Mouse (Mus musculus) layer of hippocampus, adult 9-10 months (tissue): ENCODE data around the gene Erc2.
A peak's percentile ranks its signal among the peaks of the same experiment; 100 is the strongest.

ENCODE experiments used
- DNase-seq: peaks from one replicate; pipeline ENCODE4 v3.0.0; 2022; ENCODE audit warnings: low spot score

The Erc2 gene

DNA sequence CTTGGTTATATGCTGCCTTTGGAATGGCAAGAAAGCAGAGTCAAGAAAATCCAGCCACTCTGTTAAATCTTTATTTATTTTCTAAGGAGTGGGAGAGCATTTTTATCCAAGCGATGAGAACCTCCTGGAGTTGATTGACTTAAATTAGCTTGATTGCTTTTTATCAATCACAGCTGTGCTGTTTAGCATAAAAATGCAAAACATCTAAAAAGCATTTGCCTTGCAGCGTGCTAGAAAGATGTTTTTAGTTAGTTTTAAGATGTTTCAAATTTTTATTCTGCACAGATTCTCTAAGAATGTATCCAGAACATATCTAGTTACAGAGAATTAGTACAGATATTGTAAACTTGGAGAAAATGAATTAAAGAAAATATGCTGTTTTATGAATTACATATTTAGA is 315.7 kb downstream of the Erc2 start:
- DNase-seq = no peak

DNA sequence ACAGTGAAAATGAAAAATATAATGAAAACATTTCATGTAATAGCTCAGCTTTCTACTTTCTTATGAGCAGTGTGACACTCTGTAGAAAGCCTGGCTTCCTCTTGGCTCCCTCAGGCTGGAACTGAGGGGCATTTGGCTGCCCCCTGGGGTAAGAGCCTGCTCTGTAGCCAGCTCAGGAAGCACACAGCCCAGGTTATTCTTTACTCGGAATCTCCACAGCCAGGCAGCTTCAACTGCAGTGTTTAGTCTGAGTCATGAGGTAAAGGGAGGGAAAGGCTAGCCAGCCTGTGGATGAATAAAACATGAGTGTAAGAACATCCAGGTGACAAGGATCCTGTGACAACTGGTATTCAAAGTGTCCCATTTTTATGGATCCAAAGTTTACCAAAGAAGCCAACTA is 323.0 kb downstream of the Erc2 start:
- no peak for DNase-seq

DNA sequence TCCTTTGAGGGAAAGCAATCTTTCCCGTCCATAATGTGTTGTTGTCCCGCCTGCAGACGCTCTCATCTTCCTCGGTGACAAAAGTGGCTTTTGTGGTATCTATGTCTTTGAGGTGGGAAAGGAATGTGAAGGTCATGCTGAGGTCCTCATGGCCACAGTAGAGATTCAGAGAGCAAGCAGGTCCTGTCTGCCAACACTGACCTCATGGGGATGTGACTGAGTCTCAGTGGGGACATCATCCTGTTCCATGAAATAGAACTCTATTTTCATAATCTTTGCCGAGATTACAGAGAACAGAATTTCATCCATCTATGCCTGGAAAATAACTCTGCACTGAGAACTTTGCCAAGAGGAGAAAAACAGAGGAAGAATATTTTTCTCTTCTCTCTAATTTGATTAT is 324.0 kb downstream of the Erc2 start:
- no peak for DNase-seq

DNA sequence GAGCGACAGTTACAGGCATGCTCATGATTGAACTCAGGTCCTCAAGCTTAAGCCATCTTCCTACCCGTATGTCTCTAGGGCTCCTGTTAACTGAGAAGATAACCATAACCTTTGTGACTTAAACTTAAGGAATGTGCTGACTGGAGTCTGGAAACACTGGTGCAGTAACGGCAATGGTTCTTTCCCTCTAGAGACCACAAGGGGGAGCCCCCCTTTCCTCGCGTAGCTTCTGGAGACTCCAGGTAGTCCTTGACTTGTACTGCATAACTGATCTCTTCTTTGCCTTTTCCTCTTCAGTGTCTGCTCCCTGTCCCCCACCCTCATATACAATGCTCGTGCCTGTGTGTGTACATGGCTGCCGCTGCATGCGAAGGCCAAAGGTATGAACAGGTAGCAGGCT is 326.2 kb downstream of the Erc2 start:
- DNase-seq = no peak

DNA sequence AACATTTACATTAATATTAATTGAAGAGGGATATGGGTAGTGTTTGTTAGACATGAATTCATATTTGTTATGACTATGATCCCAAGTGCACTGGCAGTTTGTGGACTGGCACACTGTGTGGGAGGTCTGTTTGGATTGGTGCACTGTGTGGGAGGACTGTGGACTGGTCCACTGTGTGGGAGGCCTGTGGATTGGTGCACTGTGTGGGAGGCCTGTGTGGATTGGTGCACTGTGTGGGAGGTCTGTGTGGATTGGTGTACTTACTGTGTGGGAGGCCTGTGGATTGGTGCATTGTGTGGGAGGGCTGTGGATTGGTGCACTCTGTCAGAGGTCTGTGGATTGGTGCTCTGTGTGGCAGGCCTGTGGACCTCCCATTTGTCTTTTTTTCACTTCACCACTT is 331.6 kb downstream of the Erc2 start:
- no peak for DNase-seq

DNA sequence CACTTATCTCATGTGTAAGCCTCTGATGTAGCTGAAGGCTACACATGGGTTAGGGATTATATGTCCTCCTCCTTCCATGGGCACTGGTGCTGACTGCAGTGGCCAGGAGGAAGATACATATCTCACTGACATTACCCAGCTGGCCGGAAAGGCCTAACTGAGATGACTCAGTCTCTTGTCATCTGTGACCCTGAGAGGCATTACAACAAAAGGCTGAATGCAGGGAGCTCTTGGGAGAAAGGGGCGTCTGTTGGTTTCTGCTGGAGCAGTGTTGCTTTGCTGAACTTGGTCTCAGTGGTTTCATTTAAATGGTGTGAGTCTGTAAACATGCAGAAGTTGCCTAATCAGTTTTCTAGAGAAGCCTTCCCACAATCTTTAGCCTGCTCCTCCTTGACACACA is 334.6 kb downstream of the Erc2 start:
- no peak for DNase-seq

DNA sequence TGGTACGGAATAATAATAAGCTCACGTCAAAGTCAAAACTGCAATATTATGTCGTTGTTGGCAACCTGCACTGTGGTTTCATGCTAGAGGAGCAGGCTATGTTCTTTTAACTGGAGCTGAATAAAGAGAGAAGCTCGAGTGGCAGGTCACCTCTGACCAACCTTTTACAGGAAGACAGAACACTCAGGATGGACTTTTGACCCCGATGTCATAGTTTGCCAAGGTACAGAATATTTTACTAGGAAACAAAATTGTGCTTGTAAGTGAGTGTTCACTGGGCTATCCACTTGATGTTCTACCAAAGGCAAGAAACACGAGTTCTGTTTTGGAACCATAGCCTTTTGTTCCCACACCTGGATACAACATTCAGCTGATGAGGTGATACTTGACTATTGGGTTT is 351.5 kb downstream of the Erc2 start:
- no peak for DNase-seq

DNA sequence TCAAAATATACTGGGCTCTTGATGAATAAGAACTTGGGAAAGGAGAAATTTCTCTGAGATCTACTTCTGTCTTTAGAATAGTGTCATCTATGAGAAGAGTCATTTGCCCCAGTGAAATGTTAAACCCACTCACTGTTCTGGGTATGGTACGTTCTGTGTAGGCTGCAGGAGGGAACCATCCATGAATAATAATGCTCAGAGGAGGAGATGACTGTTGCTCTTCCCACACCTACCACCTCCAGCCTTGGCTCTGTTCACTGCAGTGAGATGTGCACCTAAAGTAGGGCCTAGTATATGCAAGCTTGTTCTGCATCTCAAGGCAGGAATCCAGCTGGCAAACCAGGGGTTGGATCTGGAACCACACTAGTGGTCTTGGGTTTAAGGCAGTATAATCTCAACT is 353.4 kb downstream of the Erc2 start:
- DNase-seq = no peak

DNA sequence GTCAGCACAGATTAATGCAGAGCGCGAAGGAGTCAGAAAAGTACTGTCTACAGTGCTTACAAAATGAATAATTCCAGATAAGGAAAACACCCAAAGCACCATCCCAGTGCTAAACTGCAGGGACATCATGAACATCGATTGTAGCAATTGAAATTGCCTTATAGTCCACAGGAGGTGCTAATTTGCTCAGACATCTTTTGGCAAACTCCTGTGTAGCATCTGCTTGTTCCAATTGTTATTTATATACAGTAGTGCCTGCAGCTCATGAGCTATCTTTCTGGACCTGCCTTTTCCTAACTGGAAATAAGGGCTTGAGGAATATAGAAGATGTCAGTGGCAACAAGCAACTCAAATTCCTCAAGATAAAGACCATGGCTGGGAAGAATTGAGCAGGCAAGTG is 362.5 kb downstream of the Erc2 start:
- DNase-seq = peak; percentile 55

GRCm38 (mm10) chr14:27985201-27985600 is 363.0 kb downstream of the Erc2 start:
- no peak for DNase-seq

DNA sequence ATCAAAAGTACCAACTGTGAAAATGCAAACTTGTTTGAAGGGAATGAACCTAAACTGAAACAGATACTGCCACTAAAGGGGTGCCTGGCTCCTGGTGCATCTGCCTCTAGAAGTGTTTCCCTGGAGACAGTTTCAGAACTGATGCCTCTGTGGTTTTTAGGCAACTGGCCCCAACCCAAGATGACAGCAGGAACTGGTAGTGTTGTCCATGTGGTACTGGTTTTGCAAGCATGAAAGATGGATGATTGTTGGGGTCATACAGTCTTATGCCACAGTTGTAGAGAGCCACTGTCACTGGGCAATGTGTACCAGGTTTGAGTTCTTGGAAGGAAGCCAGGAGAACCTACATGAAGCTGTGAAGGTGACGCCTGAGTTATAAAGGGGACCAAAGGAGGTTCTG is 365.2 kb downstream of the Erc2 start:
- no peak for DNase-seq

DNA sequence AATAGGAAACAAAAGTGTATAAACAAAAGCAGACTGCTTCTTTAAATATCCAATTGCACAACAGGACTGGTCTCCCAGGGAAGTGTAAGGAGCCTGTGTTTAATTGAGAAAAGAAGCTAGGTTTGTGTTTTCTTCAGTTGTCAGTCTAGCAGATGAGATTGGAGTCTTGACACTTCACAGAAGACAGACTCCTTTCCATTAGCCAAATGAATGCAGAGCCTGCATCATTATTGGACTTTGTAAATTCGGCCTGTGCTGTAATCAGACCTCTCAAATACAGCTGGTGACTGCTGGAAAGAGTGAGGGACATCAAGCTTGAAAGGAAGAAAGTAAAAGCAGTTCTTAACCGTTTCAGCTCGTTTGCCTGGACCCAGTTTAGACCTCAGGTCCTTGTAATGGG is 376.3 kb downstream of the Erc2 start:
- DNase-seq = no peak

- DNase-seq = no peak
Observed at GRCm38 (mm10) chr14:28004023-28004422, 381.8 kb downstream of the Erc2 start.

DNA sequence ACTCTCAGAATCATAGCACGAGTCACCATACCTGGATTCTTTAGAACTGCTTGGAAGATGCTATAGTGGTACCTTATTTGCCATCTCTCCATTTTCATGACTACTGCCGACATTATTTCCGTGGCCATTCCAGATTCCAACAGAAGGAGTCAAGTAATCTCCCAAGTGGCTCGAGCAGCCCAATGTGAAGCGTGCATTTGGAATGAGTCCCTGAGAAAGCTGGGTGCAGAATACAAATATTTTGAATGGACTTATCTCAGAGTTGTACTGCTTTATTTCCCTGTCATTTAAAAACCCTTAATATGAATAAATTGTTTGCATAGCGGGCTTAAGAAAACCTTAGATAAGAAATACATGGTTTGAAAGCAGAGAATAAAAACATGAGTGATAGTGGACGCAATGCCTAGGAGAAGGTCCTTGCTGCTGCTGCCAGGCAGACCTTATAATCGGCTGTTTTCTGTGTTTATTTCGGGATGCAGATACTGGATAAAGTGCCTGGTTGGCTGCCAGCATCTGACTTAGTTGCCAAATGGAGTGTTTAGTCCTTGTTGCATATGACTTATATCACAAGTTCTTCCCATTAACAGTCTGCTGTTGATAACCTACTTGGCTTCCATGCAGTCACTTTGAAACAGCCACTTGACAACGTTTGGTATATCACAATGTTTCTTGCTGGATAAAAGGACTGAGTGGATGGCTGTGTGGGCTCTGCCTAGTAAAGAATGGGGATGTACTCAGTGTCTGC is 388.5 kb downstream of the Erc2 start:
- DNase-seq = no peak

DNA sequence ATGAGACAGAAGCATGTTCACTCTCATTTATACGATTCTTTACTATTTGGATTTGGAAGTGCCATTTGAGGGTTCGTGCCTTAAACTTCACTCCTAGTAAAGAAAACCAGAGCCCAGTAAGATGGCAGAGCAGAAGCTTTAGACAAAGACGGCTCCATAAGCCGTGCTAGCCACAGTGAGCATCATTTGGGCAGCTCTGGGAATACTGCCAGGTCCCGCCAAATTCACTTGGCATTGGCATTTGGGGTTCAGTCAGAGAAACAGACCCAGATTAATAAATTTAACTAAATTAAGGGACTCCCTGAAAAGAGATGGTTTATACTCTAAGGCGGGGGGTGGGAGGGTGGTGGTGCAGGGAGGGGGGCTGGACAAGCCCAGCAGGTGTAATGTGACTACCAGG is 401.0 kb downstream of the Erc2 start:
- DNase-seq = no peak

- DNase-seq = peak; percentile 22
Observed at GRCm38 (mm10) chr14:28030870-28031269, 408.6 kb downstream of the Erc2 start.

DNA sequence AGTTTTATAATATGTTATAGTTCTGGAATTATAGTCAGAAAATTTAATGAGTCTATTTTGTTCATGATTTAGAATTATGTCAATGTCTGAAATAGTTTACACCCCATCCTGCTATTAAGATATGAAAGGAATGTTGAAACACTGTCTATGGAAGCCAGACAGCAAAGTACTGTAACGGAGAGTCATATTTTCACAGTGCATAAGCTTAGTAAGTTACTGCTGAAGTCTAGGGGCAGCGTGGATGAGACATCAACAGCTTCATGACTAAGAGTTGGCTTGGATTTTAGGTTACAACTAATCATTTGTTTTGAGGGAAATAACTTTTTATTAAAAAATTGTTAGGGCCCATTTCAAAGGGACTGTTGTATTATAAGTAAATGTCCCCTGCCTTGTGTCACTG is 412.8 kb downstream of the Erc2 start:
- DNase-seq = no peak

DNA sequence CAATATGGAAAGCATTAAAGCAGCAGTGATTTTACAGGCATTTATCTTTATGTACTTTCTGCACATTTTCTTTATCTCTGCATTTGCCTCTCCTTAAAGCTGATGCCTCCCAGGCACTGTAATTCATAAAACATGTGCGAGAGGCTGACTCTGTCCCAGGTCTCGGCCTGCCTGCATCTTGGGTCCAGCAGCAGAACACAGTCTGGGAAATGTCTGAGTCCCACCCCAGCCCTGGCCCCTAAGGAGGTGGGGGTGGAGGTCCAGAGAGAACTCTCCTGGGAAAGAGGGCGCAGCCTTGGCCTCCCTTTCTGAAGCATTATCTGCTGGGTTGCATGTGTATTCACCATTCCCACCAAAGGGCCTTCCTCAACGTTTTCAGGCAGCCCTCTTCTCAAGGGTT is 420.9 kb downstream of the Erc2 start:
- DNase-seq = no peak

GRCm38 (mm10) chr14:28051646-28052045 is 429.4 kb downstream of the Erc2 start:
- no peak for DNase-seq

DNA sequence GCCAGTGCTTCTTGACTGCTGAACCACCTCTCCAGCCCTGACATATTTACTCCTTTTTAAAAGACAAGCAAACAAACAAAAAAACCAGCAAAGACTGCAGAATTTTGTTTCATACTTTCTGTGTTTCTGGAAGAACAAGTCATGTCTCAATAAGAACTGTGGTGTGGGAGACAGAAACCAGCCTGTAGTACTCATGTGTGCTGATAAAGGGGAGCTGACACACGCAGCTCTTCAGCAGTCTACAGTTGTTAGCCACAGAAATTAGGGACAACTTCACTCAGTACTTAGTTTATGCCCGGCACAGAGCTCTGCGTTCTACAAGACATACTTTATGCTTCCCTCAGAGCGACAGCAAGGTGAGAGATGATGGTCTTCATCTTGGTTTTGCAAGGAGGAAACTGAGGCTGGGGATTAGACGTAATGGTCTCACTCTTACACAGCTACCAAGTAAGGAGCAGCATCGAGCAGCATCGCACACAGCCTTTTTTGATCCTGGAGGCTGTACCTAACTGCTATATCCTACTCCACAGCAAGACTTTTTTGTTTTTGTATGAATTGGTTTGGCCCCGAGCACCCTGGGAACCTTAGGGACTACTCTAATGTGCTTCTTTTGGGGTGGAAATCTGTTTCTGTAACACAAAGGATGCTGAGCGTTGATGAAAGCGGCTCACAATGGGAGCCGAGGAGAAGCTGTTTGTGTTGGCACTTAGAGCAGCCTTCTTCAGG is 435.1 kb downstream of the Erc2 start:
- DNase-seq = no peak

DNA sequence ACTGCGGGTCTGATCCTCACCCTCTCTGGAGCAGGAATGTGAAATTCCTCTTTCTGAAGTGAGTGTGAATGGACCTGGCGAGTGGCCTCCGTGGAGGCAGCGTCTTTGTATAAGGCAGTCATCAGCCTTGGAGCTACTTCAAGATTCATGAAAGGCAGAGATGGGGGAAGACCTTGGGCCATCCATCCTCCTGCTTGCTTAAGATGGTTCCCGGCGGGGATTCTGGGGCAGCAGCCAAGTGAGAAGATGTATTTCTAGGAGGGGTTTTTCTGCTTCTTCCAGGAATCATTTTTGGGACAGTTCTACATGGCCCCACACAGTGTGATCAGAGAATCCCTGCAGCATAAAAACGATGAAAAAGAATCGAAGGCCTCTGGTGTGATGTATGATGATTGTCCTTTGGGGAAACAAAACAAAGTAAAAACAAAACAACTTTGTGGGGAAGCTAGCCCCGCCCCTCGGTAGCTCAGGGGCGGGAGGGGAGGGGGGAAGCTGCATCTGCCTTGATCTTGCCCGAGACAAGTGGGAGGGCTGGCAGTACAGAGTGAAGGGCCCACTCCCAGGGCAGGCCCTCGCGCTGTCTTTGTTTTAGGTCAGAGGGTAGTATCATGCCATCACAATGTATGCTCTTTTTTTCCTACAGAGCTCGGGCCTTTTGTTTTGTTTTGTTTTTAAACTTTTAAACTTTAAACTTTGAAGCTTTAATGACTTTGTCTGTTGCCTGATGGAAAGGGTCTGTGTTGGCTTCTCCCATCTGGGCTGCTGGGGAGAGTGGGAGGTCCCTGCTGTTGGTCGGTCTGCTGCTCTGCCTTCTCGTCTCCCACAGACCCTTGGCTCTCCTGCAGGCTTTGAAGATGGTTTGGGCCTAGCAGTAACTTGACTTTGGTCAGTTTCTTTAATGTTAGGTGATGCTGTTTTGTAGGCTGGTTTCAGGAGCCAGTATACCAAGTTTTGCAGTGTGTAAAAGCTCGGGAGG is 435.9 kb downstream of the Erc2 start:
- no peak for DNase-seq

- no peak for DNase-seq
Observed at GRCm38 (mm10) chr14:28060891-28061290, 438.7 kb downstream of the Erc2 start.
